Mouse (Mus musculus) C2C12 (cell line): ENCODE measurements around the gene Rps24.

Experiments used
- CEBPB ChIP-seq: IDR thresholded peaks from one replicate; pipeline ENCODE4 v1.6.1; 2011; ENCODE audit warnings: low read depth, mild to moderate bottlenecking, control low read depth, moderate library complexity
- CTCF ChIP-seq: IDR thresholded peaks from one replicate; pipeline ENCODE4 v1.5.1; 2011; ENCODE audit not compliant: control insufficient read depth, insufficient read depth, insufficient read length
- MAX ChIP-seq: IDR thresholded peaks from one replicate; pipeline ENCODE4 v1.6.1; 2011; ENCODE audit warnings: mild to moderate bottlenecking, control low read depth
- MYOD1 ChIP-seq: IDR thresholded peaks from one replicate; pipeline ENCODE4 v1.6.1; 2011; ENCODE audit warnings: low read depth; ENCODE audit not compliant: control insufficient read depth, insufficient read length
- MYOG ChIP-seq: IDR thresholded peaks from one replicate; pipeline ENCODE4 v1.6.1; 2011; ENCODE audit not compliant: control insufficient read depth, insufficient read length; ENCODE audit errors: extremely low read depth
- USF1 ChIP-seq: IDR thresholded peaks from one replicate; pipeline ENCODE4 v1.6.1; 2011; ENCODE audit warnings: low read depth, mild to moderate bottlenecking, control low read depth, moderate library complexity

DNA sequence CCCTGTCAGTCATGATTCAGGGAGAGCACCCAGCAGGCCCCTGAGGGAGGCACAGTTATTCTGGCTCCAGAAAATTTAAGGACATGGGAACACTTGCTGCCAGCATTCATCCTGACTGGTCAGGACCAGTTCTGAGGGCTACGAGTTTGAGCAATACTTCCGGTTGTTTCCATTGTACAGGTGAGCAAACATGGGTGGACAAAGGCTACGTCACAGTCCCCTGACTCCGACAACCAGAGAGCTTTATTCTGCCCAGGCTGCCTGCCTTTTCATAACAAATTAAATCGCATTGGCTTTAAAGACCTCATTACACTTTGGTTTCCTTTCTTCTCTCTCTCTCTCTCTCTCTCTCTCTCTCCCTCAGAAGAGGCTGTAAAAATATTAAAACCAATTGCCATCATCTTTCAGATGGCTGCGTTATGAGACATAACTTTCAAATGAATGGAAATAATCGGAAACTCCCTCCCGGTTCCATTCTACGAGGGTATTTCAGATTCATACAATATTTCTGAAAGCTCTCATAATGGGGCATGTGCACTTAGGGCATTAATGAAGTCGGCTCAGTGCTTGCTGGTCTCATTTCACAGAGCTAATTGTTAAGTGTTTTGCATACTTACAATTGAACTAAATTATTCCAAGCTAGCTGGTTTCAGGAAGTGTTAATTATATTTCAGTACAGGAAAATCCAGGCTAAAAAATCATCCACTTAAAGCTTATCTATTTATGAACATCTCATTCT, 38.9 kb downstream of the Rps24 start:
- TF ChIP-seq USF1, result no peak
- TF ChIP-seq CTCF, result no peak
- TF ChIP-seq CEBPB, result no peak
- TF ChIP-seq MAX, result no peak
- no peak for TF ChIP-seq MYOD1
- no peak for TF ChIP-seq MYOG
